Mouse (Mus musculus) spleen, postnatal 10 days (tissue): Measurements from ENCODE around the gene 2900026A02Rik.
A peak's percentile ranks its signal among the peaks of the same experiment; 100 is the strongest.
"Not testable (repeated sequence)": the region's sequence is repeated elsewhere in the genome, so short reads cannot be mapped to it uniquely, and the experiment has no call there.

ENCODE experiments used
- DNase-seq, 2 experiments: peaks; one replicate each; pipeline ENCODE4 v3.0.0; 2021 to 2022; ENCODE audit warnings: low spot score in 2 of 2

Gene 2900026A02Rik

GRCm38 (mm10) chr5:113122326-113123054 is 98.5 kb downstream of the 2900026A02Rik start:
- no peak for DNase-seq

- DNase-seq, result no peak
Observed at GRCm38 (mm10) chr5:113121591-113121875, 99.5 kb downstream of the 2900026A02Rik start.

- DNase-seq, result no peak
Observed at GRCm38 (mm10) chr5:113120741-113121590, 100.1 kb downstream of the 2900026A02Rik start.

GRCm38 (mm10) chr5:113119861-113120465 is 101.1 kb downstream of the 2900026A02Rik start:
- DNase-seq, result no peak

- DNase-seq, result no peak
Observed at GRCm38 (mm10) chr5:113119291-113119690, 101.7 kb downstream of the 2900026A02Rik start.

GRCm38 (mm10) chr5:113118695-113119094 is 102.3 kb downstream of the 2900026A02Rik start:
- peak in 1 of 2 experiments; percentile 41 for DNase-seq

- no peak for DNase-seq
Observed at GRCm38 (mm10) chr5:113117361-113117760, 103.7 kb downstream of the 2900026A02Rik start.

- DNase-seq, result no peak
Observed at GRCm38 (mm10) chr5:113115896-113116295, 105.1 kb downstream of the 2900026A02Rik start.

GRCm38 (mm10) chr5:113114264-113115225 is 106.5 kb downstream of the 2900026A02Rik start:
- DNase-seq, result no peak

- no peak for DNase-seq
Observed at GRCm38 (mm10) chr5:113113120-113113519, 107.9 kb downstream of the 2900026A02Rik start.

GRCm38 (mm10) chr5:113111336-113111735 is 109.7 kb downstream of the 2900026A02Rik start:
- no peak for DNase-seq

GRCm38 (mm10) chr5:113110929-113111328 is 110.1 kb downstream of the 2900026A02Rik start:
- DNase-seq, result no peak

GRCm38 (mm10) chr5:113109651-113110050 is 111.4 kb downstream of the 2900026A02Rik start:
- not testable (repeated sequence) for DNase-seq

GRCm38 (mm10) chr5:113108165-113108764 is 112.8 kb downstream of the 2900026A02Rik start:
- no peak for DNase-seq

GRCm38 (mm10) chr5:113107709-113108108 is 113.3 kb downstream of the 2900026A02Rik start:
- no peak for DNase-seq

- DNase-seq, result no peak
Observed at GRCm38 (mm10) chr5:113106594-113106993, 114.4 kb downstream of the 2900026A02Rik start.

GRCm38 (mm10) chr5:113105481-113105880 is 115.6 kb downstream of the 2900026A02Rik start:
- no peak for DNase-seq

- DNase-seq, result no peak
Observed at GRCm38 (mm10) chr5:113105035-113105434, 116.0 kb downstream of the 2900026A02Rik start.

GRCm38 (mm10) chr5:113102455-113102854 is 118.6 kb downstream of the 2900026A02Rik start:
- no peak for DNase-seq

- DNase-seq, result no peak
Observed at GRCm38 (mm10) chr5:113101457-113101856, 119.6 kb downstream of the 2900026A02Rik start.

- no peak for DNase-seq
Observed at GRCm38 (mm10) chr5:113100422-113100821, 120.6 kb downstream of the 2900026A02Rik start.
